Mouse (Mus musculus) lung, adult 10 weeks (tissue): ENCODE data around the gene Gjc3. TPM values are rescaled to one million over a fixed set of nuclear protein-coding genes. Genes with fewer than 3 reads are reported as not detected.

Experiments
- polyA plus RNA-seq: library from polyadenylated mRNA; stranded (reverse); fragments of 350-450 nt; fragmentation: Illumina TruSeq; extraction: RNeasy Lipid Tissue Mini Kit (QIAGEN cat#74804); gene quantifications from one replicate; pipeline ENCODE4 v1.2.3, GENCODE M21; 2014; ENCODE audit warnings: low read depth, low replicate concordance; ENCODE audit not compliant: insufficient read depth

Gjc3 gene
- polyA plus RNA-seq = not detected

DNA sequence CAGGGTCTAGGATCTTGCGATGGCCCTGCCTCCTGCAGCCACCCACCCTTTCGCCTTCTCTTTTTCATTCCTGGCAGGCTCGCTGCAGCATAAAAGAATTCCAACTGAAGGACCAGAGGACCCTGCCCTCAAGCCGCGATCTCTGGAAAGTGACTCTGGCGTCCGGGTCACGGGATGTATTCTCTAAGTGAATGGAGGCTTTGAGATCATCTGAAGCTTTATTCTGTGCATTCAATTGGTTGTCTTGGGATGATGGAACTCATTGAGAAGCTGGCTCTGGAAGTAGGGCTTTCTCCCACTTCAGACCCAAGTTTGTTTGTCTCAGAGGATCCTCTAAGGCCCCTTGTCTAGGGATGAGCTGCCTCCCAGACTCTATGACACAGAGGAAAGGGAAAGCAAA is at the start of gene Gjc3:
Gjc3 (minus strand) TSS at position 154 of the 400 bp plus-strand sequence.

DNA sequence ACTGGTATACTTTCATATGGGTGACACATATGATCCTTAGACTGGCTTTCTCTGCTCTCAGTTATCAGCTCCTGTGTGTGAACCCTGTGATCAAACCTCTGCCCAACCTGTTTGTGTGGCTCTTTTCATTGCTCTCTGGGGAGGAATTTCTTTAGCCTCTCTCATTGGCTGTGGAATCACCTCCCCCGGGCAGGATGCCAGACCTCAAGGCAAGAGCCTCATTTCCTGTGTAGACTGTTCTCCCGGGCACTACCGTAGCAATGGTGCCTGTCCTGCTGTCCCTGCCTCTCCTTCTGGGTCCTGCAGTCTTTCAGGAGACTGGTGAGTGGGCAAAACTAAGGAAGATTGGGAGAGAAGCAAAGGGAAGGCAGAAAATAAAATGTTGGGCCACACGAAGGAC is 18.4 kb upstream of the Gjc3 start, which contains the start of gene Azgp1:
Azgp1 (plus strand) TSS at position 221 of the 400 bp plus-strand sequence.

DNA sequence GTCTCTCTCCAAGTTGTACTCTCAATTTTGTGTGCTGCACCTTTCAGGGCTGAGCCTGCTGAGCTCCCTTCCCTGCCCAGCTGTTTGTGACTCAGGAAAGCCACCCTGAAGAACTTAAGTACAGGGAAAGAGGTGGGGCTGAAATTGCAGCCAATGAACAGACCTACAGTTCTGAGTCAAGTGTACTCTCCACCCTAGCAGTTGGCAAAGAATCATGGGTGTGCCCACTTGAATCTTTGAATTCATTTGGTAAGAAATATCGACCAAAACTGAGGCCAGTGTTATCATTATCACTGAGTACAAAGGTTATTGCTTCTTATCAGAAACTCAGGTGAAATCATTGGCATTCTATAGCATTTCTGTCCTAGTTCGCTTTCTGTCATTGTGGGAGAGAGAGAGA is 41.4 kb downstream of the Gjc3 start, which contains the start of gene Cyp3a13:
Cyp3a13 (minus strand) TSS at position 88 of the 400 bp plus-strand sequence.

Other genes with a start within 250 kb of the Gjc3 start
- gene Nyap1, start 221.5 kb downstream of the Gjc3 start, polyA plus RNA-seq = 0.86 TPM
- gene Tsc22d4, start 217.4 kb downstream of the Gjc3 start, polyA plus RNA-seq = 50.7 TPM
- gene Ppp1r35, start 184.2 kb downstream of the Gjc3 start, polyA plus RNA-seq = 31.5 TPM
- 30.7 TPM for gene Mepce, start 175.4 kb downstream of the Gjc3 start, polyA plus RNA-seq
- 1.9 TPM for gene Zcwpw1, start 175.3 kb downstream of the Gjc3 start, polyA plus RNA-seq
- 15.6 TPM for gene Pilra, start 126.8 kb downstream of the Gjc3 start, polyA plus RNA-seq
- gene Pilrb1, start 105.0 kb downstream of the Gjc3 start, polyA plus RNA-seq = 8.0 TPM
- 7.1 TPM for gene Pilrb2, start 91.3 kb downstream of the Gjc3 start, polyA plus RNA-seq
- gene Cyp3a13, start 41.5 kb downstream of the Gjc3 start, polyA plus RNA-seq = 2.5 TPM
- gene Azgp1, start 18.4 kb upstream of the Gjc3 start, polyA plus RNA-seq = 6.2 TPM
- not detected for gene Smok3a, start 58.2 kb upstream of the Gjc3 start, polyA plus RNA-seq
- not detected for gene Smok3b, start 58.3 kb upstream of the Gjc3 start, polyA plus RNA-seq
- gene Smok3c, start 90.1 kb upstream of the Gjc3 start, polyA plus RNA-seq = not detected
- 5.0 TPM for gene Zkscan1, start 122.0 kb upstream of the Gjc3 start, polyA plus RNA-seq
- gene Zscan21, start 153.8 kb upstream of the Gjc3 start, polyA plus RNA-seq = 15.8 TPM
- 2.2 TPM for gene Zfp113, start 192.6 kb upstream of the Gjc3 start, polyA plus RNA-seq
- 86.6 TPM for gene Cops6, start 198.0 kb upstream of the Gjc3 start, polyA plus RNA-seq
- gene Ap4m1, start 208.9 kb upstream of the Gjc3 start, polyA plus RNA-seq = 9.1 TPM
- gene Mcm7, start 209.3 kb upstream of the Gjc3 start, polyA plus RNA-seq = 18.9 TPM
- gene Taf6, start 224.4 kb upstream of the Gjc3 start, polyA plus RNA-seq = 17.3 TPM
- gene Cnpy4, start 224.4 kb upstream of the Gjc3 start, polyA plus RNA-seq = 16.2 TPM
- 3.5 TPM for gene Mblac1, start 231.2 kb upstream of the Gjc3 start, polyA plus RNA-seq